Mouse (Mus musculus) C2C12 (cell line): ENCODE measurements at regions not wholly inside any gene's neighbourhood (a gene's known extent, or its start where the extent isn't known, plus 50 kb on each side); places are given as distances from the start of the nearest gene placed in this dataset.

Experiments
- H3K27me3 ChIP-seq: one replicate; pipeline ENCODE4 v1.6.1; 2011; ENCODE audit not compliant: control insufficient read depth, insufficient read depth, insufficient read length
- H3K36me3 ChIP-seq: one replicate; pipeline ENCODE4 v1.6.1; 2011; ENCODE audit not compliant: control insufficient read depth, insufficient read depth
- H3K4me3 ChIP-seq: one replicate; pipeline ENCODE4 v1.5.1; 2011; ENCODE audit warnings: mild to moderate bottlenecking, control low read depth; ENCODE audit not compliant: poor library complexity, insufficient read depth, severe bottlenecking
- H3K79me2 ChIP-seq: one replicate; pipeline ENCODE4 v1.6.1; 2011; ENCODE audit not compliant: control insufficient read depth, insufficient read depth
- H3K79me3 ChIP-seq: one replicate; pipeline ENCODE4 v1.6.1; 2011; ENCODE audit warnings: low read depth, control low read depth
- H3ac ChIP-seq: one replicate; pipeline ENCODE3; 2011; ENCODE audit warnings: low read depth; ENCODE audit not compliant: control insufficient read depth, insufficient read length
- CEBPB ChIP-seq: IDR thresholded peaks from one replicate; pipeline ENCODE4 v1.6.1; 2011; ENCODE audit warnings: low read depth, mild to moderate bottlenecking, control low read depth, moderate library complexity
- CTCF ChIP-seq: IDR thresholded peaks from one replicate; pipeline ENCODE4 v1.5.1; 2011; ENCODE audit not compliant: control insufficient read depth, insufficient read depth, insufficient read length
- FOSL1 ChIP-seq: IDR thresholded peaks from one replicate; pipeline ENCODE4 v1.8.0; 2011; ENCODE audit warnings: mild to moderate bottlenecking, low read length; ENCODE audit not compliant: poor library complexity, insufficient read depth, severe bottlenecking
- MAX ChIP-seq: IDR thresholded peaks from one replicate; pipeline ENCODE4 v1.6.1; 2011; ENCODE audit warnings: mild to moderate bottlenecking, control low read depth
- MYOD1 ChIP-seq: IDR thresholded peaks from one replicate; pipeline ENCODE4 v1.6.1; 2011; ENCODE audit warnings: low read depth; ENCODE audit not compliant: control insufficient read depth, insufficient read length
- MYOG ChIP-seq: IDR thresholded peaks from one replicate; pipeline ENCODE4 v1.6.1; 2011; ENCODE audit not compliant: control insufficient read depth, insufficient read length; ENCODE audit errors: extremely low read depth
- USF1 ChIP-seq: IDR thresholded peaks from one replicate; pipeline ENCODE4 v1.6.1; 2011; ENCODE audit warnings: low read depth, mild to moderate bottlenecking, control low read depth, moderate library complexity

- no peaks in the 10 kb centered on the region for H3K79me3 ChIP-seq
- H3K27me3 ChIP-seq, result no peaks in the 10 kb centered on the region
- no peaks in the 10 kb centered on the region for H3K79me2 ChIP-seq
- TF ChIP-seq FOSL1 (no peak), USF1 (no peak), CTCF (no peak), MYOD1 (no peak), CEBPB (no peak), MAX (no peak), MYOG (no peak)
- no peak overlapping the region for H3ac ChIP-seq
- H3K4me3 ChIP-seq, result no peak overlapping the region
- H3K36me3 ChIP-seq, result no peaks in the 10 kb centered on the region
These were observed 78.6 kb upstream of the Maf start for GRCm38 (mm10) chr8:115786185-115786584.

- H3K36me3 ChIP-seq, result no peaks in the 10 kb centered on the region
These were observed 78.2 kb upstream of the Maf start for GRCm38 (mm10) chr8:115785769-115786168.

GRCm38 (mm10) chr8:115783364-115783763, 75.8 kb upstream of the Maf start:
- H3K79me2 ChIP-seq, result no peaks in the 10 kb centered on the region
- no peaks in the 10 kb centered on the region for H3K27me3 ChIP-seq
- no peaks in the 10 kb centered on the region for H3K36me3 ChIP-seq
- TF ChIP-seq MYOD1, result peak; percentile 32
- no peak for TF ChIP-seq MYOG
- no peak for TF ChIP-seq CEBPB
- TF ChIP-seq CTCF, result no peak
- peak; percentile 47 for TF ChIP-seq MAX
- TF ChIP-seq FOSL1, result peak; percentile 90
- TF ChIP-seq USF1, result peak; percentile 83
- H3K4me3 ChIP-seq, result no peak overlapping the region
- H3K79me3 ChIP-seq, result no peaks in the 10 kb centered on the region
- H3ac ChIP-seq, result no peak overlapping the region

More at GRCm38 (mm10) chr8:115785769-115786168, 78.2 kb upstream of the Maf start:
- no peaks in the 10 kb centered on the region for H3K79me2 ChIP-seq
- no peaks in the 10 kb centered on the region for H3K27me3 ChIP-seq
- H3ac ChIP-seq, result no peak overlapping the region
- H3K4me3 ChIP-seq, result no peak overlapping the region
- TF ChIP-seq CEBPB (no peak), CTCF (no peak), MYOG (no peak), USF1 (no peak), MAX (no peak), FOSL1 (no peak), MYOD1 (no peak)
- H3K79me3 ChIP-seq, result no peaks in the 10 kb centered on the region

GRCm38 (mm10) chr8:115778433-115778832, 70.8 kb upstream of the Maf start:
- Histone ChIP-seq H3K4me3 (no peak overlapping the region), H3K79me3 (no peaks in the 10 kb centered on the region), H3K79me2 (no peaks in the 10 kb centered on the region), H3ac (no peak overlapping the region), H3K27me3 (no peaks in the 10 kb centered on the region), H3K36me3 (no peaks in the 10 kb centered on the region)
- TF ChIP-seq MAX, result no peak

- TF ChIP-seq USF1, result no peak
- TF ChIP-seq CEBPB, result peak; percentile 28
- peak; percentile 71 for TF ChIP-seq MAX
- TF ChIP-seq FOSL1, result peak; percentile 98
These were observed 63.5 kb upstream of the Maf start for GRCm38 (mm10) chr8:115771060-115771459.

GRCm38 (mm10) chr8:115768631-115769030, 61.0 kb upstream of the Maf start:
- Histone ChIP-seq H3K79me2 (no peaks in the 10 kb centered on the region), H3K27me3 (no peaks in the 10 kb centered on the region), H3K4me3 (no peak overlapping the region), H3ac (no peak overlapping the region), H3K36me3 (no peaks in the 10 kb centered on the region), H3K79me3 (no peaks in the 10 kb centered on the region)
- no peak for TF ChIP-seq CEBPB
- TF ChIP-seq MYOG, result no peak
- TF ChIP-seq FOSL1, result no peak
- no peak for TF ChIP-seq CTCF
- TF ChIP-seq MAX, result no peak
- TF ChIP-seq MYOD1, result no peak
- no peak for TF ChIP-seq USF1

More at GRCm38 (mm10) chr8:115771060-115771459, 63.5 kb upstream of the Maf start:
- Histone ChIP-seq H3ac (no peak overlapping the region), H3K4me3 (no peak overlapping the region), H3K27me3 (no peaks in the 10 kb centered on the region), H3K79me3 (no peaks in the 10 kb centered on the region), H3K36me3 (no peaks in the 10 kb centered on the region), H3K79me2 (no peaks in the 10 kb centered on the region)
